Mouse (Mus musculus): ENCODE results near the gene Hmox1. TPM values are rescaled to one million over a fixed set of nuclear protein-coding genes. Genes with fewer than 3 reads are reported as not detected.

The Hmox1 gene
- polyA plus RNA-seq, 1 experiment from 2014 or later, result 9.5 TPM

- Histone ChIP-seq H3K4me2 (ENCODE audit: low read length) (peak overlapping the region; percentile 60), H3K27ac (ENCODE audit: low read length) (no peak overlapping the region), H3K36me3 (ENCODE audit: control insufficient read depth, insufficient read depth, low read length) (no peaks in the 10 kb centered on the region), H3K4me3 (ENCODE audit: low read depth, low read length) (peak overlapping the region; percentile 21), H3K27me3 (ENCODE audit: control insufficient read depth, insufficient read depth, low read depth, low read length) (no peaks in the 10 kb centered on the region; the same call in 1 of the 2 replicates), H3K9me3 (replicated peaks; ENCODE audit: control insufficient read depth, low read length, poor library complexity, severe bottlenecking) (no peaks in the 10 kb centered on the region), H3K4me1 (ENCODE audit: control insufficient read depth, insufficient read depth, low read length) (peaks cover 3% of the 10 kb centered on the region; the same call in 1 of the 2 replicates), H3K9ac (ENCODE audit: low read depth, low read length) (peak overlapping the region; percentile 42; the same call in 1 of the 2 replicates)
- ATAC-seq, result peak; percentile 90
- 6% methylated on average over 16 of the region's 17 CpGs for WGBS
Measured at GRCm38 (mm10) chr8:75083846-75084245, 9.6 kb upstream of the Hmox1 start.

DNA sequence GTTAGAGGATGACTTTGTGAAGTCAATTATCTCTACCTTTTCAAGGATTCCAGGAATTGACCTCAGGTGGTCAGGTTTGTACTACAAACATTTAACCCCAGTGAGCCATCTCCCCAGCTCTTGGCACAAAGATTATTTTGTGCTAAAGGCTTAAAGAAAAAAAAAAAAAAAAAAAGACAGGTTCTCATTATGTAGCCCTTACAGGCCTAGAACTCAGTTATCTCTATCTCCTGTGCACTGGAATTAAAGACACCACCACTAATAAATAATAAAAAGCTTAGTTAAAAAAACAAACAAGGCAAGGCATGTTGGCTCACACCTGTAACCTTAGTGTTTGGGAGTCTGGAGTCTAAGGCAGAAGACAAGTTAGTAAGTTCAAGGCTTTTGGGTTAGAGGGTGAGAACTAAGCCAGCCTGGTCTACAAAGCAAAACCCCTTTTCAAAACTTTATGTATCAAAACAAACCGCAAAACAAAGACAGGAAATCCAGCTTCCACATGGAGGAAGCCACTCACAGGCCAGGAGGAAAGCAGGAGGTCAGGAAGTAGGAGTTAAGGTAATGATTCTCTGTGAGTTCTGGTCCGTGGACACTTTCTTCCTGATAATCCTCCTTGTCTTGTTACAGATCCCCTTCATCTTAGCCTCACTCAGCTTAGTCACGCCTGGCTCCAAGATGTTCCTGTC lies 8.9 kb upstream of the Hmox1 start:
- WGBS, result 72% methylated on average over 3 of the region's 3 CpGs
- H3K4me1 ChIP-seq (ENCODE audit: control insufficient read depth, insufficient read depth, low read length), result peaks cover 3% of the 10 kb centered on the region; the same call in 1 of the 2 replicates
- H3K27ac ChIP-seq (ENCODE audit: low read length), result no peak overlapping the region
- no peaks in the 10 kb centered on the region for H3K36me3 ChIP-seq (ENCODE audit: control insufficient read depth, insufficient read depth, low read length)
- no peak overlapping the region for H3K9ac ChIP-seq (ENCODE audit: low read depth, low read length)
- H3K4me2 ChIP-seq (ENCODE audit: low read length), result no peak overlapping the region
- no peaks in the 10 kb centered on the region for H3K9me3 ChIP-seq (replicated peaks; ENCODE audit: control insufficient read depth, low read length, poor library complexity, severe bottlenecking)
- H3K4me3 ChIP-seq (ENCODE audit: low read depth, low read length), result no peak overlapping the region
- ATAC-seq, result no peak
- no peaks in the 10 kb centered on the region; the same call in 1 of the 2 replicates for H3K27me3 ChIP-seq (ENCODE audit: control insufficient read depth, insufficient read depth, low read depth, low read length)

DNA sequence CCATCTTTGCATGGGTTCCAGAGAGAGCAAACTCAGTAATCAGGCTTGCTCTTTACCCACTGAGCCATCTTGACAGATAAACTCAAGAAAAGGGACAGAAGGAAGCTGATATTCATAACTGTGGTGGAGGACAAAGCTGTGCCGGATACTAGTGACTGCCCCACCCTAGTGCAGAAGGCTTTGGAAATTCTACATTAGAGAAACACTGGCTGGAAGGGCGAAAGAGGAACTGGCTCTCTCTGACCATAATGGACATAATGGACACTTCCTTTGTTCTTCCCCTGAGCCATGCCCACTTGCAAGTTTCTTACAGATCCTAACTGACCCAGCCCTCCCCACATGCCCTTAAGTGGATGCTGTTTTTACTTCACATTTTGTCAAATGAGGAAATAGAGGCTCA lies 7.4 kb upstream of the Hmox1 start:
- H3K36me3 ChIP-seq (ENCODE audit: control insufficient read depth, insufficient read depth, low read length), result no peaks in the 10 kb centered on the region
- whole genome bisulfite sequencing, result 85% methylated on average over 2 of the region's 2 CpGs
- peaks cover 3% of the 10 kb centered on the region; the same call in 1 of the 2 replicates for H3K4me1 ChIP-seq (ENCODE audit: control insufficient read depth, insufficient read depth, low read length)
- no peak for ATAC-seq
- no peak overlapping the region for H3K9ac ChIP-seq (ENCODE audit: low read depth, low read length)
- no peak overlapping the region for H3K4me2 ChIP-seq (ENCODE audit: low read length)
- no peaks in the 10 kb centered on the region; the same call in 1 of the 2 replicates for H3K27me3 ChIP-seq (ENCODE audit: control insufficient read depth, insufficient read depth, low read depth, low read length)
- H3K9me3 ChIP-seq (replicated peaks; ENCODE audit: control insufficient read depth, low read length, poor library complexity, severe bottlenecking), result no peaks in the 10 kb centered on the region
- no peak overlapping the region for H3K4me3 ChIP-seq (ENCODE audit: low read depth, low read length)
- H3K27ac ChIP-seq (ENCODE audit: low read length), result no peak overlapping the region

GRCm38 (mm10) chr8:75087127-75087526 lies 6.3 kb upstream of the Hmox1 start:
- Histone ChIP-seq H3K4me3 (ENCODE audit: low read depth, low read length) (no peak overlapping the region), H3K4me1 (ENCODE audit: control insufficient read depth, insufficient read depth, low read length) (peaks cover 3% of the 10 kb centered on the region; the same call in 1 of the 2 replicates), H3K9me3 (replicated peaks; ENCODE audit: control insufficient read depth, low read length, poor library complexity, severe bottlenecking) (no peaks in the 10 kb centered on the region), H3K4me2 (ENCODE audit: low read length) (no peak overlapping the region), H3K27me3 (ENCODE audit: control insufficient read depth, insufficient read depth, low read depth, low read length) (no peaks in the 10 kb centered on the region; the same call in 1 of the 2 replicates), H3K9ac (ENCODE audit: low read depth, low read length) (no peak overlapping the region), H3K36me3 (ENCODE audit: control insufficient read depth, insufficient read depth, low read length) (no peaks in the 10 kb centered on the region), H3K27ac (ENCODE audit: low read length) (no peak overlapping the region)
- ATAC-seq, result no peak

DNA sequence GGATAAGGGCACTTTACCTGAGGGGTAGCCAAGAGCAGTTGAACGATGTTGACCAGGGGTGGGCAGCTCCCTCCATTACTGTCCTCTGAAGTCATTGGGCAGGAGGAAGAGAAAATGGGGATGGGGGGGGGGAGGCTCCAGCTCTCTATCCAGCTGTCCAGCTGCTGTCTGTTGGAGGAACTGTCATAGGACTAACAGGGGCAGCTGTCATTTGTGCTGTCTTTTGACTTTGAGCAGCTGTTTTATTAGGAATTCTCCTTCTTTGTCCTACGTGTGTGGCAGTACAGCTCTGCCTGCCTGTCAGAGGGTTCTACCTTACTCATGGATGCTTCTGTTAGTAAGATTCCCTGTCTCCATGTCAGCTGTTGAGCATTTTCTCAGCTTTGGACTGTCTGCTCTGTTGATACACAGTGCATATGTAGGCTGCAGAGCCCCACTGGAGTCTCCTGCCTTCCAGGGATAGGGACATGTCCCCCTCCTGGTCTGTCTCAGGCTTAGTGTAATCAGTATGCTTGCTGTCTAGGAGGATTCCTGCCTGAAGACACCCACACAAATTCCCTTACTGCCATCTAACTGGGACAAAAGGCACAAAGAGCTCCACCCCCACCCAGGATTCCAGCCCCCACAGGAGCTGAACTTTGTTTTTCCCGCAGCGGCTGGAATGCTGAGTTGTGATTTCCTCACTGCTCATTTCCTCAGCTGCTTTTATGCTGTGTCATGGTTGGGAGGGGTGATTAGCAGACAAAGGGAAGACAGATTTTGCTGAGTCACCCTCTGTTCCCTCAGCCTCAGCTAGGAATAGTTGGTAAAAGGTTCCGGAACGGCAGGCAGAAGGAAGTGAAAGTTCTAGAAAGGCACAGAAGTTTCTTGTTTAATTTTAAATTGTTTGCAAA lies 4.2 kb upstream of the Hmox1 start:
- Histone ChIP-seq H3K27ac (ENCODE audit: low read length) (no peak overlapping the region), H3K4me2 (ENCODE audit: low read length) (peak overlapping the region; percentile 22; the same call in 1 of the 2 replicates), H3K9me3 (replicated peaks; ENCODE audit: control insufficient read depth, low read length, poor library complexity, severe bottlenecking) (no peaks in the 10 kb centered on the region), H3K4me3 (ENCODE audit: low read depth, low read length) (no peak overlapping the region), H3K27me3 (ENCODE audit: control insufficient read depth, insufficient read depth, low read depth, low read length) (no peaks in the 10 kb centered on the region), H3K9ac (ENCODE audit: low read depth, low read length) (0 out of 2 replicates have a peak overlapping the region, but pooled peaks have one; percentile 15), H3K4me1 (ENCODE audit: control insufficient read depth, insufficient read depth, low read length) (peaks cover 11% of the 10 kb centered on the region), H3K36me3 (ENCODE audit: control insufficient read depth, insufficient read depth, low read length) (no peaks in the 10 kb centered on the region)
- ATAC-seq, result peak; percentile 55; the same call in 1 of the 2 replicates
- WGBS, result 23% methylated on average over 6 of the region's 6 CpGs

DNA sequence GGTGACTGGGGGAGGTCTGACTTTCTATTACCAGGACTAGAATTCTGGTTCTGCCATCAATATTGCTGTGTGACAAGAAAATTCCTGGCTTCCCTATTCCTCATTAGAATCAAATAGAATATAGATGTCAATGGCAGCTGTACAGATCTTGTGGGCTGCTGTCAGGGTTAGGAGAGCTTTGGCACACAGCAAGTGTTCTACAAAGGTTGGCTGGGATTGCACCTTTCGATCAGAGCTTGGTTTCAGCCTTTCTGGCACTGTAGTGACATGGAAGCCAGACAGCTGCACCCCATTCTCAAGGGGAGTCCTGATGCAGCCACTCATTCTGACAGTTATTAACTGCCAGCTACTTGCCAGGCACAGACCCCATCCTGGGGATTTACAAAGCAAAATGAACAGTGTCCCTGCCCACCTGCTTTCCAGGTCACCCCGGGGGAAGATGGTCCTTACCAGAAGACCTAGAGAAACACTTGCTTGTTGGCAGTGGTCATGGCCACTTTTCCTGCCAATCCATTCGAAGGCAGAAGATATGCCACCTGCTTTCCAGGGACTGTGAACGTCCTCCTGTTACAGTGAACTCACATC lies 2.5 kb upstream of the Hmox1 start:
- Histone ChIP-seq H3K36me3 (ENCODE audit: control insufficient read depth, insufficient read depth, low read length) (no peaks in the 10 kb centered on the region), H3K9me3 (replicated peaks; ENCODE audit: control insufficient read depth, low read length, poor library complexity, severe bottlenecking) (no peaks in the 10 kb centered on the region), H3K4me1 (ENCODE audit: control insufficient read depth, insufficient read depth, low read length) (peaks cover 11% of the 10 kb centered on the region), H3K4me3 (ENCODE audit: low read depth, low read length) (no peak overlapping the region), H3K4me2 (ENCODE audit: low read length) (no peak overlapping the region), H3K27me3 (ENCODE audit: control insufficient read depth, insufficient read depth, low read depth, low read length) (no peaks in the 10 kb centered on the region), H3K27ac (ENCODE audit: low read length) (no peak overlapping the region), H3K9ac (ENCODE audit: low read depth, low read length) (no peak overlapping the region)
- WGBS, result 81% methylated on average over 4 of the region's 4 CpGs
- no peak for ATAC-seq

DNA sequence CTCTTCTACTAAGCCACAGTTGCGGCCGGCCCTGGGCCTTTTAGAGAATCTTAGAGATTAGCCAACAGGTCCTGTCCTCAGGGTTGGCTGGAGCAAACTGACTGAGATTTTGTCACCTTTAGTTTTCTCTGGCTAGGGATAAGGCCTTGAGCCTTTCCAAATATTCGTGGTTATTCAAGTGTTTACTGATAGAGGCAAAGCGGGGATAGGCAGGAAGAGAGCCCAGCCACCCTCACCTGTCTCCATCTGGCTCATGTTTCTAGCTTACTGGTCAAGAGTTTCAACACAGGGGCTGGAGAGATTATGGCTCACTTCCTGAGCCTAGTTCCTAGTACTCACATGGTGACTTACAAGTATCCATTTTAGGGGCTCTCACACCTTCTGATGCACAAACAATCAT lies 9.5 kb downstream of the Hmox1 start:
- no peaks in the 10 kb centered on the region for H3K36me3 ChIP-seq (ENCODE audit: control insufficient read depth, insufficient read depth, low read length)
- no peak overlapping the region for H3K4me2 ChIP-seq (ENCODE audit: low read length)
- WGBS, result 90% methylated on average over 4 of the region's 4 CpGs
- no peaks in the 10 kb centered on the region for H3K27me3 ChIP-seq (ENCODE audit: control insufficient read depth, insufficient read depth, low read depth, low read length)
- H3K27ac ChIP-seq (ENCODE audit: low read length), result no peak overlapping the region
- H3K9me3 ChIP-seq (replicated peaks; ENCODE audit: control insufficient read depth, low read length, poor library complexity, severe bottlenecking), result no peaks in the 10 kb centered on the region
- ATAC-seq, result no peak
- H3K4me3 ChIP-seq (ENCODE audit: low read depth, low read length), result no peak overlapping the region
- no peak overlapping the region for H3K9ac ChIP-seq (ENCODE audit: low read depth, low read length)
- H3K4me1 ChIP-seq (ENCODE audit: control insufficient read depth, insufficient read depth, low read length), result no peaks in the 10 kb centered on the region

DNA sequence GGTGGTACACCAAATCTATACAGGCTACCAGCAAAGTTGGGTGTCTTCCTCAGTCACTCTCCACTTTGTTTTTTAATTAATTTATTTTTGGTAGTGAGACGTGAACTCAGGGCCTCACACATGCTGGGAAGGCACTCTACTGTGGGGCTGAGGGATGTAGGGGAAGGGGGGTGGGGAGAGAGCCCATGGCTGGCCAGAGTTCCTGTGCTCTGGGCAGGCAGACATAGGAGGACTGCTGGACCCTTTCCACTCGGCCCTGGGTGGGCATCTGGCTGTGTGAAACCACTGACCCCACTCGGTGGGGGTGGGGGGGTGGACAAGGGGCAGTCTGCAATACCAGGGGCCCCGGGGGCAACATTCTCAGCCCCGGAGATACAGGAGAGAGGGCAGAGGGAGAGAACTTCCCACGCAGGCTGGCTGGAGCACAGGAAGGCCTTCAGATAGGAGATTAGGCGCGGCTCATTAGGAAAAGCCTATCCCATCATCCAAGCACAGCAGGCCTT lies 10.0 kb downstream of the Hmox1 start:
- Histone ChIP-seq H3K9me3 (replicated peaks; ENCODE audit: control insufficient read depth, low read length, poor library complexity, severe bottlenecking) (no peaks in the 10 kb centered on the region), H3K27ac (ENCODE audit: low read length) (no peak overlapping the region), H3K9ac (ENCODE audit: low read depth, low read length) (no peak overlapping the region), H3K27me3 (ENCODE audit: control insufficient read depth, insufficient read depth, low read depth, low read length) (no peaks in the 10 kb centered on the region), H3K4me3 (ENCODE audit: low read depth, low read length) (no peak overlapping the region), H3K36me3 (ENCODE audit: control insufficient read depth, insufficient read depth, low read length) (no peaks in the 10 kb centered on the region), H3K4me1 (ENCODE audit: control insufficient read depth, insufficient read depth, low read length) (0 out of 2 replicates have a peak, but pooled peaks cover 2% of the 10 kb centered on the region), H3K4me2 (ENCODE audit: low read length) (no peak overlapping the region)
- no peak for ATAC-seq
- WGBS, result 43% methylated on average over 8 of the region's 8 CpGs

All from midbrain, embryonic 16.5 days (tissue).